Mouse (Mus musculus) limb, embryonic 14.5 days (tissue): Measurements from ENCODE around the gene Ly6g6e. TPM values are rescaled to one million over a fixed set of nuclear protein-coding genes. Genes with fewer than 3 reads are reported as not detected.
"Not testable (repeated sequence)": the region's sequence is repeated elsewhere in the genome, so short reads cannot be mapped to it uniquely, and the experiment has no call there.

ENCODE experiments used
- ATAC-seq: fragments of 200-750 bp; cut with Nextera tagmentation; 2 replicates; pipeline ENCODE4 v1.8.0; 2017; ENCODE audit warnings: low read depth, moderate number of reproducible peaks, moderate TSS enrichment; ENCODE audit not compliant: low FRiP score
- DNase-seq: peaks from one replicate; pipeline ENCODE4 v3.0.0-alpha.2; 2015; ENCODE audit warnings: low spot score
- H3K27ac ChIP-seq: fragments of 300-500 bp; sonication (generic); replicated peaks from 2 replicates; pipeline ENCODE4 v1.5.1; 2014; ENCODE audit warnings: low read depth, mild to moderate bottlenecking, low read length, moderate library complexity, mixed read lengths
- H3K27me3 ChIP-seq: fragments of 300-500 bp; sonication (generic); 2 replicates; pipeline ENCODE4 v1.6.1; 2014; ENCODE audit warnings: low read length, mixed read lengths; ENCODE audit not compliant: control insufficient read depth, insufficient read depth
- H3K36me3 ChIP-seq: fragments of 300-500 bp; sonication (generic); 2 replicates; pipeline ENCODE4 v1.6.1; 2014; ENCODE audit warnings: mild to moderate bottlenecking, low read length, moderate library complexity, mixed read lengths; ENCODE audit not compliant: control insufficient read depth, insufficient read depth
- H3K4me1 ChIP-seq: fragments of 300-500 bp; sonication (generic); 2 replicates; pipeline ENCODE4 v1.6.1; 2014; ENCODE audit warnings: antibody characterized with exemption, low read length, mixed read lengths; ENCODE audit not compliant: control insufficient read depth, insufficient read depth
- H3K4me2 ChIP-seq: fragments of 300-500 bp; sonication (generic); replicated peaks from 2 replicates; pipeline ENCODE4 v1.6.1; 2014; ENCODE audit warnings: low read depth, mild to moderate bottlenecking, low read length, moderate library complexity; ENCODE audit not compliant: severe bottlenecking
- H3K4me3 ChIP-seq: fragments of 300-500 bp; sonication (generic); replicated peaks from 2 replicates; pipeline ENCODE4 v1.5.1; 2014; ENCODE audit warnings: low read length
- H3K9ac ChIP-seq: fragments of 300-500 bp; sonication (generic); 2 replicates; pipeline ENCODE4 v1.6.1; 2014; ENCODE audit warnings: mild to moderate bottlenecking, low read depth, low read length, moderate library complexity; ENCODE audit not compliant: severe bottlenecking
- H3K9me3 ChIP-seq: fragments of 300-500 bp; sonication (generic); 2 replicates; pipeline ENCODE4 v1.6.1; 2016; ENCODE audit warnings: low read length; ENCODE audit not compliant: control insufficient read depth
- POLR2A ChIP-seq: fragments of 200-500 bp; IDR thresholded peaks from 2 replicates; pipeline ENCODE4 v1.8.0; 2012; ENCODE audit warnings: inconsistent platforms, mild to moderate bottlenecking, moderate library complexity, borderline replicate concordance; ENCODE audit not compliant: insufficient read depth, insufficient read length; ENCODE audit errors: extremely low read depth
- whole genome bisulfite sequencing: fragments of 180-500 bp; shearing (Covaris S2); extraction: QIAGEN DNeasy Blood & Tissue Kit; methylation state at CpG from one replicate; pipeline ENCODE4 v1.1.7; 2014; 5-methylcytosine and 5-hydroxymethylcytosine counted together
- polyA plus RNA-seq, 2 experiments: library from polyadenylated mRNA; depleted of rRNA in 1 of 2; stranded (reverse) in 1 of 2; unstranded in 1 of 2; fragments of >200 nt; fragmentation: Nextera tagmentation in 1 of 2; extraction: Ambion mirVana in 1 of 2; gene quantifications; 2 replicates each; pipeline versions ENCODE4 v1.2.1 to v1.2.3; 2012 to 2014

The Ly6g6e gene
- polyA plus RNA-seq, 2 experiments: 14.8 to 28.4 TPM

DNA sequence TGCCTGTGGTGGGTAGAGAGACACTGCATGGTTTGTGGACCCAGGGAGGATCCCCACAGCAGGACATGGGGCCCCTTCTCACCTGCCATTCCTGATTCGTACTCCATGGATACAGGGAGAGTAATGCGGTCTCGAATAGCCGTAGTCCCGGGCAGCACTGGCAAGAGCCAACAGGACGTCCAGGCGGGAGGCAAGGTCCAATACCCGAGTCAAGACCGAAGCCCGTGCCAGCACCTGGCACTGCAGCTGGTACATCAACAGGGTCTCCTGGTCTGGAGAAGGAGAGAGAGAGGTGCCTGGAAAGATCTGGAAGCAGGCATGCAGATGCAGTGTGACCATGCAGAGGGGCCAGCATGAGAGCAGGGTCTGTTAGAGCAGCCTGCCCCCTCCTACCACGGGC is 45.4 kb upstream of the Ly6g6e start:
- WGBS: 87% methylated on average over 11 of the region's 11 CpGs
- TF ChIP-seq POLR2A: no peak
- Histone ChIP-seq H3K9me3 (no peaks in the 10 kb centered on the region), H3K9ac (no peak overlapping the region), H3K27ac (no peak overlapping the region), H3K4me3 (no peak overlapping the region), H3K27me3 (no peaks in the 10 kb centered on the region), H3K36me3 (no peaks in the 10 kb centered on the region), H3K4me2 (no peak overlapping the region), H3K4me1 (peaks cover 8% of the 10 kb centered on the region; the same call in 1 of the 2 replicates)
- ATAC-seq: no peak
- no peak for DNase-seq

DNA sequence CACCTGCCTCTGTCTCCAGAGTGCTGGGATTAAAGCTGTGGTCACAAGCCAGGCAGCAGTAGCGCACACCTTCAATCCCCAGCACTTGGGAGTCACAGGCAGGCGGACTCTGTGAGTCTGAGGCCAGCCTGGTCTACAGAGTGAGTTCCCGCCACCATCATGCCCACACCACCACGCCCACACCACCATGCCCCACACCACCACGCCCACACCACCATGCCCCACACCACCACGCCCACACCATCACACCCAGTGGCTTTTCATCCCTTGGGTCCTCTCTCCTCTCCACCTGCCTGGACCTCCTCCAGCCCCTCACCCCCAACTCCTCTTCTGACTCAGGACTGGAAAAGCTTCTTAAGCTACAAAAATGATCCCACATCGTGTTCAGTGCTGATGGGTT is 44.8 kb upstream of the Ly6g6e start:
- H3K4me1 ChIP-seq: 0 out of 2 replicates have a peak, but pooled peaks cover 7% of the 10 kb centered on the region
- ATAC-seq: no peak
- no peak for TF ChIP-seq POLR2A

DNA sequence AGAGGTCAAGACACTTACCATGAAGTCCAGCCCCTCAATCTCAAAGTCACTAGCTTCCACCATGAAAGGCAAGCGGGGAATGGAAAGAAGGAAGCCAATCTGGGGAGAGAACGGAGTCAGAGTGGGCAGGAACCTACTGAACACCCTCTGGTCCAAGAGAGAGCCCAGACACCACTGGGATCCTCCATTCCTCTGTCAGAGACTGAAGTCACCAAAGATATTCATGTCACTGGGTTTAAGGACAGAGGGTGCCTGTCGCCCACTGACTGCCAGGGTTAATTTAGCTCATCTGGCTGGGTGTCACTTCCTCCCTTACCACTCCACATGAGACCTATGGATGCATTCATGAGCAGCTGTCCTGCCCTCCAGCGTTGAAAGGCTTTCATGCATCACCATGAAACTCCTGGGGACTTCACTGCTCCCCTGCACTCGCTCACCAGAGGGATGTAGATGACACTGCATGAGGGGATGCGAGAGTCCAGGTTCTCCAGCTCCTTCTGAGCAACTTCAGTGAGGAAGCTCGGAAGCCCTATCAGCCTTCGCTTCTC is 44.3 kb upstream of the Ly6g6e start:
- DNase-seq (no peak), ATAC-seq (no peak)
- Histone ChIP-seq H3K4me1 (0 out of 2 replicates have a peak, but pooled peaks cover 3% of the 10 kb centered on the region), H3K27me3 (no peaks in the 10 kb centered on the region), H3K4me3 (no peak overlapping the region), H3K9ac (no peak overlapping the region), H3K9me3 (no peaks in the 10 kb centered on the region), H3K36me3 (no peaks in the 10 kb centered on the region), H3K27ac (no peak overlapping the region), H3K4me2 (no peak overlapping the region)
- no peak for TF ChIP-seq POLR2A
- 64% methylated on average over 8 of the region's 8 CpGs for WGBS

More for the DNA sequence above, 44.8 kb upstream of the Ly6g6e start:
- no peaks in the 10 kb centered on the region for H3K9me3 ChIP-seq
- no peak overlapping the region for H3K4me3 ChIP-seq
- no peak for DNase-seq
- no peaks in the 10 kb centered on the region for H3K27me3 ChIP-seq
- H3K36me3 ChIP-seq: no peaks in the 10 kb centered on the region
- no peak overlapping the region for H3K27ac ChIP-seq
- WGBS: 91% methylated on average over 7 of the region's 7 CpGs
- no peak overlapping the region for H3K9ac ChIP-seq
- H3K4me2 ChIP-seq: no peak overlapping the region

DNA sequence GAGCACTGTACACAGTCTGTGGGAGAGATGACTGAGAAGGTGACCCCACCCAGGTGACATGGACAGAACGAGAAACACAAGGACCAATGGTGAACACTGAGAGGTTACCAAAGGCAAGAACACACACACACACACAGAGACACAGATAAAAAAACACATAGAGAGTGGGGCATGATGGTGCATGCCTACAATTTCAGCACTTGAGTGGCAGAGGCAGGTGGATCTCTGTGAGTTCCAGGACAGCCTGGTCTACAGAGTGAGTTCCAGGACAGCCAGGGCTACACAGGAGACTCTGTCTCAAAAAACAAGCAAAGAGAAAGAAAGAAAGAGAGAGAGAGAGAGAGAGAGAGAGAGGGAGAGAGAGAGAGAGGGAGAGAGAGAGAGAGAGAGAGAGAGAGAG is 43.0 kb upstream of the Ly6g6e start:
- ATAC-seq, DNase-seq, H3K4me1 ChIP-seq, H3K27ac ChIP-seq, H3K4me3 ChIP-seq, H3K9ac ChIP-seq, H3K4me2 ChIP-seq, H3K36me3 ChIP-seq, H3K27me3 ChIP-seq, H3K9me3 ChIP-seq: not testable (repeated sequence)
- 67% methylated on average over 1 of the region's 1 CpGs for WGBS

DNA sequence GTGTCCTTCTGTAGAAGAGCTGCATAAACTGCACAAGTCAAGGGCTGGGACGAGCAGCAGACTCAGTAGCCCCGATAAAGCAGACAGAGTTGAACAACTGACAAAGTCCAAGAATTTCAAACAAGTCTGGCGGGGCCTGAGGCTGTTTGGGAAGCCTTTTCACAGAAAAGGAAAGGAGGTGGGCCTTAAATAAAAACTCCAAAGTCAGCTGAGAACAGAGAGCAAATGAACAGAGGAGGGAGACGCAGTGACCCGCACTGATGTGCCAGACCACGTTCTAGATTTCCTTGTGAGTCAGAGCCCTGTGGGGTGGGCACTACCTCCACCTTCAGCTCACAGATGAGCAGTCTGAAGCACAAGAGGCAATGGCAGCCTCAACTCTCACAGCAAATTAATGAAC is 41.8 kb upstream of the Ly6g6e start:
- 75% methylated on average over 6 of the region's 6 CpGs for WGBS
- ATAC-seq: no peak
- Histone ChIP-seq H3K27ac (no peak overlapping the region), H3K4me3 (no peak overlapping the region), H3K4me2 (no peak overlapping the region), H3K4me1 (no peaks in the 10 kb centered on the region), H3K9ac (no peak overlapping the region), H3K9me3 (no peaks in the 10 kb centered on the region), H3K27me3 (no peaks in the 10 kb centered on the region), H3K36me3 (no peaks in the 10 kb centered on the region)
- no peak for TF ChIP-seq POLR2A
- DNase-seq: no peak
